Mouse (Mus musculus) erythroblast, embryonic 14.5 days (primary cell): ENCODE results near the gene Krba1.

Source experiments
- GATA1 ChIP-seq: IDR thresholded peaks from 2 replicates; pipeline ENCODE4 v1.6.1; 2012; ENCODE audit warnings: low read length, inconsistent platforms, mixed read lengths
- TAL1 ChIP-seq: IDR thresholded peaks from 3 replicates; pipeline ENCODE4 v1.6.1; 2012; ENCODE audit warnings: low read length, inconsistent platforms, mixed read lengths

GRCm38 (mm10) chr6:48424074-48424473 is 28.7 kb downstream of the Krba1 start:
- no peak for TF ChIP-seq GATA1
- TF ChIP-seq TAL1, result no peak
